ENCODE assay signal across 8 mouse cellular contexts in the genomic region with DNA sequence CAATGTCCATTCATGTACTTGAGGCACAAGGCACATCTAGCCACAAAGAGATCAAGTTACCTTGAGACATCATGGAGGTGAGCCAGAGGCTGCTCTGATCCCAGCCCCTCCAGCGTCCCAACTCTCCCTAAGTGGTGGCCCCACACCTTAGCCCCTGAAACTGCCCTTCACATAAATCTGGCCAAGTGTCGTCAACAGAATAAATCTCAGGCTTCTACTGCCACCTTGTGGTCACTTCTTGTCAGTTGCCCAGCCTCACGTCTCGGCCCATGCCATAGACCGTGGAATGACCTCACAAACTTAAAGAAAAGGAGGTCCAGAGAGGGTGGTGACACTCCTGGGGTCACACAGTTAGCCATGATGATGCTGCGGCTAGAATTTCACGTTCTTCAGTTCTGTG.
DNase-seq lines count a peak whose midpoint lies in the region; ATAC-seq and TF ChIP-seq lines count a peak whose summit lies in the region.

No protein-coding gene starts in this region.

- H3K4me3 ChIP-seq in forebrain, embryonic 14.5 days (ENCODE audit: low read depth, low read length) = no peak overlapping the region
- no peak overlapping the region for H3K4me3 ChIP-seq in hindbrain, embryonic 12.5 days
- H3K4me3 ChIP-seq in lung, postnatal 0 days (ENCODE audit: low read depth, low read length) = no peak overlapping the region

- H3K27ac ChIP-seq in forebrain, embryonic 14.5 days (ENCODE audit: low read depth, low read length) = no peak overlapping the region
- no peak overlapping the region for H3K27ac ChIP-seq in hindbrain, embryonic 12.5 days
- no peak overlapping the region for H3K27ac ChIP-seq in lung, postnatal 0 days (ENCODE audit: low read length)

- H3K9ac ChIP-seq in forebrain, embryonic 14.5 days (ENCODE audit: low read length) = no peak overlapping the region
- no peak overlapping the region for H3K9ac ChIP-seq in hindbrain, embryonic 12.5 days
- H3K9ac ChIP-seq in lung, postnatal 0 days (replicated peaks; ENCODE audit: low read depth) = no peak overlapping the region

- TF ChIP-seq EP300 in lung, postnatal 0 days (IDR thresholded peaks at IDR 0.05) = no peak

- H3K27me3 ChIP-seq in forebrain, embryonic 14.5 days (replicated peaks; ENCODE audit: control insufficient read depth, insufficient read depth, low read length) = no peaks in the 10 kb centered on the region
- no peaks in the 10 kb centered on the region for H3K27me3 ChIP-seq in hindbrain, embryonic 12.5 days
- no peaks in the 10 kb centered on the region for H3K27me3 ChIP-seq in lung, postnatal 0 days (replicated peaks; ENCODE audit: insufficient read depth, low read length)

- H3K36me3 ChIP-seq in forebrain, embryonic 14.5 days (ENCODE audit: control insufficient read depth, insufficient read depth, low read length) = no peaks in the 10 kb centered on the region
- H3K36me3 ChIP-seq in hindbrain, embryonic 12.5 days = no peaks in the 10 kb centered on the region
- no peaks in the 10 kb centered on the region for H3K36me3 ChIP-seq in lung, postnatal 0 days (ENCODE audit: insufficient read depth, low read length)

- TF ChIP-seq CTCF in lung, postnatal 0 days (IDR thresholded peaks at IDR 0.05) = peak; percentile 91

- H3K4me1 ChIP-seq in forebrain, embryonic 14.5 days (ENCODE audit: control insufficient read depth, insufficient read depth, low read length) = no peaks in the 10 kb centered on the region; the same call in 1 of the 2 replicates
- no peaks in the 10 kb centered on the region; the same call in 1 of the 2 replicates for H3K4me1 ChIP-seq in hindbrain, embryonic 12.5 days
- no peaks in the 10 kb centered on the region for H3K4me1 ChIP-seq in lung, postnatal 0 days (ENCODE audit: insufficient read depth, low read depth, low read length)

- peak; percentile 37; the same call in 1 of the 2 replicates for ATAC-seq in forebrain, embryonic 14.5 days
- ATAC-seq in hindbrain, embryonic 12.5 days (ENCODE audit: low FRiP score) = peak; percentile 54; the same call in 1 of the 2 replicates
- peak; percentile 48 for ATAC-seq in lung, postnatal 0 days
- ATAC-seq in inflammation-experienced regulatory T-cells, adult 6 months = no peak

- peak; percentile 55 for DNase-seq in Muller cell, postnatal 12 days (ENCODE audit: inconsistent ontology term)
- peak; percentile 38 for DNase-seq in c-Kit-positive CD71-positive TER-119-positive erythroid progenitor cells, embryonic 14.5 days (ENCODE audit: low spot score)
- peak; percentile 81 for DNase-seq in forebrain, embryonic 14.5 days (ENCODE audit: low spot score)
- peak; percentile 30 for DNase-seq in layer of hippocampus, adult 9-11 months
- DNase-seq in lung, postnatal 0 days (ENCODE audit: low spot score) = peak; percentile 76
- peak; percentile 65 to 71 for DNase-seq in right cerebral cortex, postnatal 10 days (ENCODE audit: low spot score in 2 of 2)

- WGBS in forebrain, embryonic 14.5 days = 5% methylated on average over 7 of the region's 7 CpGs
- WGBS in hindbrain, embryonic 12.5 days = 6% methylated on average over 7 of the region's 7 CpGs
- 3% methylated on average over 7 of the region's 7 CpGs for WGBS in lung, postnatal 0 days

- H3K9me3 ChIP-seq in forebrain, embryonic 14.5 days (replicated peaks; ENCODE audit: control insufficient read depth, low read length) = no peaks in the 10 kb centered on the region
- no peaks in the 10 kb centered on the region for H3K9me3 ChIP-seq in hindbrain, embryonic 12.5 days (replicated peaks)
- H3K9me3 ChIP-seq in lung, postnatal 0 days (ENCODE audit: low read length) = no peaks in the 10 kb centered on the region

- no peak overlapping the region for H3K4me2 ChIP-seq in forebrain, embryonic 14.5 days (ENCODE audit: low read length)
- no peak overlapping the region for H3K4me2 ChIP-seq in hindbrain, embryonic 12.5 days (replicated peaks)
- no peak overlapping the region for H3K4me2 ChIP-seq in lung, postnatal 0 days (replicated peaks; ENCODE audit: low read depth, low read length)

Comparison
In these comparisons a context has a peak if more than half of its experiments do, and no peak if none do; other contexts are left out.
1. DNase-seq: peak in every context shown above with its lines; median percentile 81 in forebrain, embryonic 14.5 days; 76 in lung, postnatal 0 days; 68 in right cerebral cortex, postnatal 10 days; 55 in Muller cell, postnatal 12 days; 38 in c-Kit-positive CD71-positive TER-119-positive erythroid progenitor cells, embryonic 14.5 days; 30 in layer of hippocampus, adult 9-11 months.